Mouse (Mus musculus) MEL (cell line): Measurements from ENCODE around the gene Nxph4. TPM values are rescaled to one million over a fixed set of nuclear protein-coding genes. Genes with fewer than 3 reads are reported as not detected.

Source experiments
- DNase-seq: peaks from one replicate; pipeline ENCODE4 v3.0.0; 2011; ENCODE audit warnings: low read depth, low spot score
- H3K27ac ChIP-seq: 2 replicates; pipeline ENCODE4 v1.5.1; 2012; ENCODE audit warnings: low read depth, mild to moderate bottlenecking, control low read depth, low read length, moderate library complexity; ENCODE audit not compliant: control insufficient read depth
- H3K27me3 ChIP-seq, 2 experiments: fragments of 150-350 bp in 1 of 2; sonication (generic) in 1 of 2; 2 replicates each; pipeline ENCODE4 v1.6.1; 2012; ENCODE audit warnings: low read length in 2 of 2, mild to moderate bottlenecking in 2 of 2, improper control_type of control experiment in 1 of 2, moderate library complexity in 1 of 2; ENCODE audit not compliant: insufficient read depth in 2 of 2, control insufficient read depth in 1 of 2
- H3K36me3 ChIP-seq, 2 experiments: 2 replicates each; pipeline ENCODE4 v1.6.1; 2012 to 2014; ENCODE audit warnings: low read length in 2 of 2, improper control_type of control experiment in 1 of 2, inconsistent platforms in 1 of 2, mild to moderate bottlenecking in 1 of 2; ENCODE audit not compliant: insufficient read depth in 2 of 2, control insufficient read depth in 1 of 2
- H3K4me1 ChIP-seq, 2 experiments: fragments of 150-350 bp in 1 of 2; sonication (generic) in 1 of 2; 2 replicates each; pipeline ENCODE4 v1.6.1; 2012; ENCODE audit warnings: low read length in 2 of 2, improper control_type of control experiment in 1 of 2, mild to moderate bottlenecking in 1 of 2; ENCODE audit not compliant: insufficient read depth in 2 of 2, control insufficient read depth in 1 of 2
- H3K4me3 ChIP-seq, 2 experiments: fragments of 150-350 bp in 1 of 2; sonication (generic) in 1 of 2; 2 replicates each; pipeline ENCODE4 v1.5.1; 2012; ENCODE audit warnings: low read depth in 2 of 2, low read length in 2 of 2, mild to moderate bottlenecking in 2 of 2, moderate library complexity in 2 of 2, control low read depth in 1 of 2, improper control_type of control experiment in 1 of 2; ENCODE audit not compliant: control insufficient read depth in 1 of 2, insufficient read depth in 1 of 2
- H3K79me2 ChIP-seq: 2 replicates; pipeline ENCODE4 v1.6.1; 2012; ENCODE audit warnings: mild to moderate bottlenecking, low read length, moderate library complexity; ENCODE audit not compliant: control insufficient read depth, poor library complexity, insufficient read depth
- H3K9ac ChIP-seq: 2 replicates; pipeline ENCODE4 v1.6.1; 2012; ENCODE audit warnings: low read depth, mild to moderate bottlenecking, control low read depth, low read length, moderate library complexity; ENCODE audit not compliant: control insufficient read depth, poor library complexity, severe bottlenecking
- H3K9me3 ChIP-seq: fragments of 150-350 bp; sonication (generic); replicated peaks from 2 replicates; pipeline ENCODE4 v1.6.1; 2012; ENCODE audit warnings: mild to moderate bottlenecking, low read length, improper control_type of control experiment, moderate library complexity; ENCODE audit not compliant: insufficient read depth
- CHD1 ChIP-seq: IDR thresholded peaks from 2 replicates; pipeline ENCODE4 v1.6.1; 2012; ENCODE audit warnings: low read depth, mild to moderate bottlenecking, inconsistent platforms, low read length, improper control_type of control experiment
- CHD2 ChIP-seq: IDR thresholded peaks from 2 replicates; pipeline ENCODE4 v1.6.1; 2011; ENCODE audit warnings: low read length, improper control_type of control experiment
- CTCF ChIP-seq, 3 experiments: IDR thresholded peaks in 2 of 3; conservative IDR thresholded peaks in 1 of 3; 2 replicates each; pipeline ENCODE4 v1.5.1; 2011 to 2012; ENCODE audit warnings: low read length in 3 of 3, low read depth in 2 of 3, mild to moderate bottlenecking in 2 of 3, improper control_type of control experiment in 1 of 3, inconsistent platforms in 1 of 3, mixed read lengths in 1 of 3, moderate library complexity in 1 of 3; ENCODE audit not compliant: control insufficient read depth in 1 of 3, insufficient read depth in 1 of 3, poor library complexity in 1 of 3, severe bottlenecking in 1 of 3
- GABPA ChIP-seq: IDR thresholded peaks from 2 replicates; pipeline ENCODE4 v1.6.1; 2012; ENCODE audit warnings: low read depth, mild to moderate bottlenecking, inconsistent platforms, low read length, improper control_type of control experiment, moderate library complexity
- GATA1 ChIP-seq: IDR thresholded peaks from 2 replicates; pipeline ENCODE4 v1.6.1; 2011; ENCODE audit warnings: low read depth, low read length, improper control_type of control experiment
- HCFC1 ChIP-seq: IDR thresholded peaks from 2 replicates; pipeline ENCODE4 v1.6.1; 2012; ENCODE audit warnings: low read depth, mild to moderate bottlenecking, inconsistent platforms, low read length, improper control_type of control experiment, moderate library complexity
- MAZ ChIP-seq: IDR thresholded peaks from 2 replicates; pipeline ENCODE4 v1.6.1; 2012; ENCODE audit warnings: low read depth, mild to moderate bottlenecking, inconsistent platforms, low read length, improper control_type of control experiment
- MXI1 ChIP-seq: IDR thresholded peaks from 2 replicates; pipeline ENCODE4 v1.6.1; 2011; ENCODE audit warnings: mild to moderate bottlenecking, low read depth, low read length, improper control_type of control experiment
- MYC ChIP-seq: IDR thresholded peaks from 2 replicates; pipeline ENCODE4 v1.6.1; 2011; ENCODE audit warnings: low read depth, mild to moderate bottlenecking, low read length, improper control_type of control experiment, moderate library complexity
- RAD21 ChIP-seq: IDR thresholded peaks from 2 replicates; pipeline ENCODE4 v1.6.1; 2011; ENCODE audit warnings: mild to moderate bottlenecking, low read depth, low read length, improper control_type of control experiment
- SIN3A ChIP-seq: IDR thresholded peaks from 2 replicates; pipeline ENCODE4 v1.6.1; 2012; ENCODE audit warnings: low read length, improper control_type of control experiment, inconsistent platforms
- SMC3 ChIP-seq: IDR thresholded peaks from 2 replicates; pipeline ENCODE4 v1.6.1; 2011; ENCODE audit warnings: low read depth, low read length, improper control_type of control experiment
- TBP ChIP-seq: IDR thresholded peaks from 2 replicates; pipeline ENCODE4 v1.8.0; 2011; ENCODE audit warnings: low read depth, low read length, improper control_type of control experiment
- TCF12 ChIP-seq: IDR thresholded peaks from 2 replicates; pipeline ENCODE4 v1.6.1; 2014; ENCODE audit warnings: low read depth, mild to moderate bottlenecking, inconsistent platforms, low read length, improper control_type of control experiment, moderate library complexity
- ZC3H11A ChIP-seq: IDR thresholded peaks from 2 replicates; pipeline ENCODE4 v1.6.1; 2012; ENCODE audit warnings: low read depth, mild to moderate bottlenecking, inconsistent platforms, low read length, improper control_type of control experiment
- polyA plus RNA-seq, 2 experiments: library from polyadenylated mRNA; stranded (reverse) in 1 of 2; unstranded in 1 of 2; fragments of >175 nt in 1 of 2; fragments of >200 nt in 1 of 2; gene quantifications; 2 replicates each; pipeline versions ENCODE4 v1.2.1 to v1.2.4; 2012; ENCODE audit warnings: low replicate concordance in 2 of 2, low read depth in 1 of 2; ENCODE audit not compliant: insufficient read length in 2 of 2, insufficient read depth in 1 of 2, missing spikeins in 1 of 2
- total RNA-seq: library from RNA; depleted of rRNA; stranded (reverse); fragments of 300-350 nt; gene quantifications from 2 replicates; pipeline ENCODE4 v1.2.3, GENCODE M21; 2012

The Nxph4 gene
- total and polyA plus RNA-seq, 3 experiments: 0.24 TPM; not detected in 2

DNA sequence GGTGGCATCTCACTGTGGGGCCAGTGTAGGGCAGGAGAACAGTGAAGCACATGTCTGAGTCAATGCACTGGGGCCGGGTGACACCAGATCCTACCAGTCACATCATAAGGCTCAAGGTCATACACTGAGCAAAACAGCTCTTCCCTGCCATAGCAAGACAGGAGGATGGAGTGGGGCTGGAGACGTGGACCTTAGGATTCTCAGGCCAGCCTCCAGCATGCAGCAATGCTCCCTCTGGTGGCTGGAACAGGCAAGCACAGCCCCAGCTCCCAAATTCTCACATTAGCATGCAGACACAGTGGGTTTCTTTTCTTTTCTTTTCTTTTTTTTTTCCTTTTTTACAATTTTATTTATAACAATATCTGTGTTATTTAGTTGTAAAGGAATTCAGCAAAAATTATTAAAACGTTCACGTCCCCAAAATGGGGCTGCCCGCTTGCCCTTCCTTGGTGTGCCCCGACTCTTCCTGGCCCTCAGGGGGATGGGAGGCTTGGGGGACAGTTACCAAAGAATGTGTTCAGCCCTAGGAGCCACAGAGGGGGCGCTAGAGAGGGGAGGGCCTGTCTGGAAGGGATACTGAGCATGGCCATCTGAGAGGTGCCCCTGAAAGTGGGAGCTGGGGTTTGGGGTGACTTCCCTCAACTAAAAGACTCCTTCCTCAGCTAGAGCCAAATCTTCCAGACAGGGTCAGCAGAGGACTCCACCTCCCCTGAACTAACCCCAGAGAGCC, 3.7 kb upstream of the Nxph4 start:
- peak; percentile 72 for DNase-seq
- TF ChIP-seq TCF12 (no peak), CTCF (IDR thresholded peaks at IDR 0.05 in 2 of 3, conservative IDR thresholded peaks at IDR 0.05 in 1 of 3; ENCODE audit: control insufficient read depth in 1 of 3, insufficient read depth in 1 of 3, low read depth in 2 of 3, low read length in 3 of 3, poor library complexity in 1 of 3, severe bottlenecking in 1 of 3) (peak; percentile 93 to 96 (median 96)), MAZ (peak; percentile 68; the same call in 1 of the 2 replicates), MYC (peak; percentile 64; the same call in 1 of the 2 replicates), CHD1 (no peak), RAD21 (peak; percentile 71), SIN3A (0 out of 2 replicates have a peak, but pooled peaks have one; percentile 38), ZC3H11A (peak; percentile 71), CHD2 (no peak), GABPA (no peak), SMC3 (peak; percentile 97), TBP (0 out of 2 replicates have a peak, but pooled peaks have one; percentile 18), HCFC1 (0 out of 2 replicates have a peak, but pooled peaks have one; percentile 43), MXI1 (no peak)
- Histone ChIP-seq H3K27me3 (peaks cover 5 to 13% of the 10 kb centered on the region in 2 experiments), H3K4me1 (peaks cover 0 to 13% of the 10 kb centered on the region in 2 experiments; a peak in 2 of 4 replicates), H3K4me3 (no peak overlapping the region), H3K27ac (no peak overlapping the region), H3K36me3 (no peaks in the 10 kb centered on the region), H3K9me3 (no peaks in the 10 kb centered on the region), H3K79me2 (no peaks in the 10 kb centered on the region), H3K9ac (0 out of 2 replicates have a peak overlapping the region, but pooled peaks have one; percentile 1)

DNA sequence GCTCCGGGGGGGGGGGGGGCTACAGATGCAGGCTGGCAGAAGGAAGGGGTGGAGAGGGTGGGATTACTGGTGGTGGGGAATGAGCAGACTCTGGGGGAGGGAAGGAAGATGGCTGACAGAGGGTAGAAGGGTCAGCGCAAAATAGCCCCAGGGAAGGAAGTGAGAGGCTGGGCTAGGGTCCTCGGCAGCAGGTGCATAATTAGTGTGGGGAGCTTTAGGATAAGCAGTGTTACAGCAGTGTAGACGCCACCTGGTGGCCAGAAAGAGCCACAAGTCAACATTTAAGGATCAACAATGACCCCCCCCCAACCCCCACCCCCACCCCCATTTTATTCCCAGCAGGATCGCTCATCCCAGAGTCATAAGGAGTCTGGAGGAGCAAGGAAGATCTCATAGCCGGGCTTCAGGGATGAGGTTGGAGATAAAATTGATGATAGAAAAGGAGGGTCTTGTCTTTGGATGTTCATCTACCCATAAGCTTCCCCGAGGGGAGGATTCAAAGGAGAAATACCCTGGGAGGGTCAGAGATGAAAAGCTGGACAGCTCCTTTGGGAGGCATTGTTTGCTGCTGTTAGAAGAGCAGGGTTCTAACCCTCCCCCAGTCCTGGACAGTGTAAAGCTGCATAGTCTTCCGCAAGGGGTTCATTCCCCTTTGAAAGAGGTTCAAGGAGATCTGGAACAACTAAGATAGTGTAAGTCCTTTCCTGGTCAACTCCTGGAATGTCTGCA, 2.4 kb upstream of the Nxph4 start:
- peak; percentile 58 for DNase-seq
- Histone ChIP-seq H3K4me3 (no peak overlapping the region), H3K9ac (no peak overlapping the region), H3K36me3 (no peaks in the 10 kb centered on the region), H3K27ac (no peak overlapping the region), H3K79me2 (no peaks in the 10 kb centered on the region), H3K4me1 (peaks cover 0 to 13% of the 10 kb centered on the region in 2 experiments; a peak in 2 of 4 replicates), H3K9me3 (no peaks in the 10 kb centered on the region), H3K27me3 (peaks cover 8 to 18% of the 10 kb centered on the region in 2 experiments)
- peak; percentile 75 for TF ChIP-seq SMC3
- TF ChIP-seq MAZ: no peak
- TF ChIP-seq GATA1: no peak
- TF ChIP-seq ZC3H11A: peak; percentile 32
- peak; percentile 34 for TF ChIP-seq RAD21
- peak in 2 of 3 experiments; percentile 61 to 71; a peak in 5 of 6 replicates for TF ChIP-seq CTCF (IDR thresholded peaks at IDR 0.05 in 2 of 3, conservative IDR thresholded peaks at IDR 0.05 in 1 of 3; ENCODE audit: control insufficient read depth in 1 of 3, insufficient read depth in 1 of 3, low read depth in 2 of 3, low read length in 3 of 3, poor library complexity in 1 of 3, severe bottlenecking in 1 of 3)
